Mouse (Mus musculus): ENCODE results near the gene Fcgrt.
A peak's percentile ranks its signal among the peaks of the same experiment; 100 is the strongest.

Gene Fcgrt

DNA sequence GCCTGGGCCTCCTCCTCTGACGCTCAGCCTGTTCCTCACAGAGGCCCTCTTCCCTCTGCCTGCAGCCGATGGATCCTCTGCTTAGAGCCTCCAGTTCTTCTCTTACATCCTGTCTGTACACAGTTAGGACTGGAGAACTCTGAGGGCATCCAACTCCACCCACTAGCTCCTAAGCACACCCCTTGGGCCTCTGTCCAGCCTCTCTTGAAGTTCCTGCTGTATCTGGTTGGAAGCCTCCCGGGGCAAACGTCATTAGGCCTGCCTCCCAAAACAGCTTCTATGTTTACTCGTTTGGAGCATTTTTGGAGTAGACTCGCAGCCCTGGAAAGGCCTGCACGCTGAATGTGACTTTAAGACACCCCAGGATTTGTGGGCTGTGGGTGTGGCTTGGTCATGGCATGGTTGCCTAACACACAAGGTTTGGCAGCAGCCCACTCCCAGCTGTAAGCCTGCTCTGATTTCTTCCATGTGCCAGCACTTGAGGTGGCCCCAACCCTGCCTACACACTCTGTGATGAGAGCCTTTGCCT is at the start of gene Fcgrt:
TSS of gene Fcgrt (minus strand) at position 200 of the 529 bp plus-strand sequence.
- 0 out of 2 replicates have a peak, but pooled peaks have one; percentile 1 for TF ChIP-seq GATA4 (IDR thresholded peaks at IDR 0.05; ENCODE audit: insufficient replicate concordance, low read length)

DNA sequence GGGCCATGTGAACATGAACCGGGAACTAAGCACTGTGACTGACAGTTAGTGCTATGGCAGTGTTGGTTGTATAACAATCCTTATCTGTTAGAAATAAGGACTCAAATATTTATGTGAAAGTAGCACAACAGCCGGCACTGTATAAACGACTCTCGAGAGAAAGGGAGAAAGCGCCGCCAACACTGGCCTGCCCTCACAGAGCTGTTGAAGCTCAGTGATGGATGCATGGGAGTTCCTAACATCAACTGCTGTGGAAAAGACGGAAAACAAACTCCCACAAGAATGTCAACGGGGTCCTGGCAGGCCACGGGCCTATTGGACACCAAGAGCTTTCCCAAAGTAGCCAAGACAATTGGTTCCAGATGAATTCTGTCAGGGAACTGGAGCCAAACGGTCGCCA is 47.7 kb upstream of the Fcgrt start:
- no peak for TF ChIP-seq GATA4 (IDR thresholded peaks at IDR 0.05; ENCODE audit: insufficient replicate concordance, low read length)

DNA sequence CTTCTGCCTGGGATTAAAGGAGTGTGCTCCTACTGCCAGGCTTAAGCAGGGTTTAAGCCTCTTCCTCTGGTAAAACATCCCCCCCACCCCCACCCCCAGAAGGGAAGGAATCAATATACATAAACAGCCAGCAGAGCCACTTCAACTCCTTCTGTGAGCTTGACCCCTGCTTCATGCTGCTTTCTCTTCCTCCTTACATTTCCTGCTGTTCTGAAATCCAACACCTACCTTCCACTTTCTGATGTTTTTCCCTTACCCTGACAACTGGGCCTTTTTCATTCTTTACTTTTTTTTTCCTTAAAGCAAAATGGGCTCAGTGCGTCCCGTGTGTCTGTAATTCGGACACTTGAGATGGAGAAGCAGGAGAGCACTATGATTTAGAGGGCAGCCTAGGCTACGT is 46.7 kb upstream of the Fcgrt start:
- no peak for TF ChIP-seq GATA4 (IDR thresholded peaks at IDR 0.05; ENCODE audit: insufficient replicate concordance, low read length)

DNA sequence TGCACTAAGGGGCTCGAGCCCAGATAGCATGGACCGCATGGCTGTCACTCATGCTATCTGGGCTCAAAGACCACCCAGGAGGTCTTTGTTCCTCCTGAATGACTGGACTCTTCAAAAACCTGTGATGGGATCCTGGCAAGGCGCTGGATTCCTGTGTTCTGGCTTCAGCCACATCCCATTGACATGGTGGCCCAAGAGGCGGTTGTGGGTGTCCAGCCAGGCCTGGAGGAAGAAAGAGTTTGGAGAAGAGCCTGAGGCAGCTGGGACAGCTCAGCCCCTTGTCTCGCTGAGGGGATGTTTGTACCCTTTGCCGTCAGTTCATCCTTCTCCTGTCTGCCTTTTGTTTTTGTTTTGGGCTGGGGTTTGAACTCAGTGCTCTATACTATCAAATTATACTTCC is 45.9 kb upstream of the Fcgrt start:
- no peak for TF ChIP-seq GATA4 (IDR thresholded peaks at IDR 0.05; ENCODE audit: insufficient replicate concordance, low read length)

DNA sequence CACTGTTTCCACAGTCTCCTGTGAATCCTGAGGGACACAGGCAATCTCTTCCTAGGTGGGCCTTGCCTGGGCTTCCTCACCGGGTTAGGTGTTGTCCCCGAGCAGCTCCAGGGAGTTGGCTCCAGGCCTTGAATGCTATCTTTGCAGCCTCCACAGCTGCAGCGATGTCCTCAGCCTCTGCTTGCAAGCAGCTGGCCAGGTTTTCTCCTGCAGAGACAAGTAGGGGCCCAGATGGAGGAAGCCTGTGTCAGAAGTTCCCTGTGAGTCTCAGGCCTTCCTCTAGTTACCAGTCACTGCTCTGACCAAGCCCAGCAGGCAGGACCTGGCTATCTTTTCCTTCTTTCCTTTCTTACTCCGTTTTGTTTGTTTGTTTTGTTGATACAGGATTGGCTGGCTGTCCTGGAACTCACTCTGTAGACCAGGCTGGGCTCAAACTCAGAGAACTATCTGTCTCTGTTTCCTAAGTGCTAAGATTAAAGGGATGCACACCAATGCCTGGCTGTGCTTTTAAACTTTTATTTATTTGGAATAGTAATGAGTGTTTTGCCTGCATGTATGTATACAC is 45.0 kb upstream of the Fcgrt start:
- TF ChIP-seq GATA4 (IDR thresholded peaks at IDR 0.05; ENCODE audit: insufficient replicate concordance, low read length): no peak

DNA sequence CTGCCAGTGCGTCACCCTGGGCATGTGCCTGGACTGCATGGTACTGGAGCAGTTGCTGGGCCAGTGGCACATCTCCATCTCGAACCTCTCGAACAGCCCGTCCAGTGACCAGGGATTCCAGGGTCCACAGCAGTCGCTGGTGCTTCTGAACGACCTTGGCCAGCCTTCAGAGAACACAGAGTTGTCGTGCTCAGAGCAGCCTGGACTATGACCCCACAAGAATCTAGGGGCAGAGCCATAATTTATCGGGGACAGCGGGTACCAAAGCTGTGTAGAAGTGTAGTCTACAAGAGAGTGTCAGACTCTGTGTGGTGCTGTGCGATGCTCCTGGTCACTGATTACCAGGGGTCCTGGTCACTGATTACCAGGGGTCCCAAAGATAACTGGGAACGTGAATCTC is 44.2 kb upstream of the Fcgrt start:
- TF ChIP-seq GATA4 (IDR thresholded peaks at IDR 0.05; ENCODE audit: insufficient replicate concordance, low read length): no peak

DNA sequence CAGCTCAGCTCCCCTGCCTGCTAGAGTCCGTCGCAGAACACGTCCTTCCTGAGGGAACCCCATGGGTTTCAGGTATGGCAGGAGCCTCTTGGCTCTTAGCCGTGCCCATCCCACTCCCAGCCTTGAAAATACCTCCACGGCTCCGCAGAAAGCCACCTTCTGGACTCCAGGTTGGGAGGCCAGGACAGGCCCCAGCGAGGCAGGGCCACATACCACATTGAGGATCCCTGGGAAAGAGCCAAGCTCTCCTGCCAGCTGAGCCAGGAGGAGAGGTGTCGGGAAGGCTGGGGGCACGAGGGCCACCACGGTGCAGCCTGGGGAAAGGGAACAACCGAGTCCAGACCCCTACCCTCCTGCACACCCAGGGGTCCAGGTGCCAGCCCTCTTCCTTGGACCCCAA is 43.6 kb upstream of the Fcgrt start:
- TF ChIP-seq GATA4 (IDR thresholded peaks at IDR 0.05; ENCODE audit: insufficient replicate concordance, low read length): no peak

DNA sequence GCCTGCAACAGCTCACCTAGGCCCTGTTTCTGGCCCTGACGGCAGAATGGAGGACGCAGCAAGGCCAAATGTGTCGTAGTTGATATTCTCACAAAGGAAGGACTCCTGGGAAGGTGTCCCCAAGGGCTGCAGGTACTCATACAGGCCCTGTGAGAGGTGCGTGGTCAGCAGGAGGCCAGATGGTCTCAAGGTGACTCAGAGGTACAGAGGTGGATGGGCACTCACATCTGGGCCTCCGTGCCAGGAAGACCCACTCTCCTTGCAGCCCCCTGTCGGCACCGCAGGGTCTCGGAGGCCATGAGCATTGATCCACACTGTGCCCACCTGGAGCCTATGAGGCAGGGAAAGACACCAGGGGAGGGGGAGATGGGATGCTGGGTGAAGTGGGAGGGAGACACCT is 41.8 kb upstream of the Fcgrt start:
- TF ChIP-seq GATA4 (IDR thresholded peaks at IDR 0.05; ENCODE audit: insufficient replicate concordance, low read length): no peak

DNA sequence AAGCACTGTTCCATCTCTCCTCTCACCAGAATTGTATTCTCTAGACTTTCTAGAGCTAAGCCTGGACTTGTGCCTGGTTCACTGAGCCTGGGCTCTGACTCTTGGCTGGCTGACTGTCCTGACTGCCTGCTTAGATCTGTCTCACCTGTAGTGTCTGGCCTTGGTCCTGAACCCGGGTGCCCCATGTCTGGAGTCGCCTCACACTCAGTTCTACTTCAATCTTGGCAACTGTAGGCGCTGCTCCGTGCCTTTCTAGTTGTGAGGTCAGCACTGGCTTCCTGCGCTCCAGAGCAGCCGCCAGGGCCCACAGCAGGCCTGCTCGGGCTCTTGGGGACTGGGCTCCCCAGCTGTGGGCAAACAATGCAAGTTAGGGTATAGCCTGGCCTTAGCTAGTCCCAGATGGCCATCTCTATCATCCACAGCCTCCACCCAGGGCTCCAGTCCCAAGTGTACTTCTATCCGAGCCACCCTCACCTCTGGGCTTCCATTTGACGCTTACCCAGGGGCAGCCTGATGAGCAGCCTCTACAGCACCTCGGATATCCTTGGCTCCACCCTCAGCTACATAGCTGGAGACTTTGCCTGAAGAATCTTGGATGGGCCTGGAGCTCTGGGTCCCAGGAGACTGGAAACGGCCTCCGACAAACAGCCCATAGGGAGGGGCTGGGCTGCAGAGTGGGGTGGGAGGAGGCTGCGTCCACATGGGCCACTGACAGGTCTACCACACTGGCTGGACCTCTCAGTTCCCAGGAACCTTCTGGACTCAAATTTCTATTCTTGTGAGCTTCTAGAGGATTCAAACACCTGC is 40.9 kb upstream of the Fcgrt start:
- TF ChIP-seq GATA4 (IDR thresholded peaks at IDR 0.05; ENCODE audit: insufficient replicate concordance, low read length): no peak

DNA sequence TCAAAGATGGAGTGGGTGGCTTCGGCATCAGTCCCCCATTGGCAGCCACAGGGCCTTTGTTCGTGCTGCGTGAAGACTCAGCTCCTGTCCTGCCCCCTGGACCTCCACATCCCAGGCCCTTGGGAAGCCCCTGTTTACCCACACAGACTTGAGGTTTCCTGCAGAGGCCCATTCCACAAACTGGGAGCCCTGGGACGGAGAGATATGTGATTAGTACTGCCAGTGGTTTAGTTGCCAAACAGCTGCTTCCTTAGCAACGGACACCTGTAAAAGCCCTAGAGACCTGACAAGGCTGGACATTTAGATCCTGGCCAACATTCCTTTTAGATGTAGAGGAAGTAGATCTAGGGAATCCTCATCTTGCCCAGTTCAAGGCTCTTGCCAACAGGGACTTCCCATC is 38.3 kb upstream of the Fcgrt start:
- no peak for TF ChIP-seq GATA4 (IDR thresholded peaks at IDR 0.05; ENCODE audit: insufficient replicate concordance, low read length)

DNA sequence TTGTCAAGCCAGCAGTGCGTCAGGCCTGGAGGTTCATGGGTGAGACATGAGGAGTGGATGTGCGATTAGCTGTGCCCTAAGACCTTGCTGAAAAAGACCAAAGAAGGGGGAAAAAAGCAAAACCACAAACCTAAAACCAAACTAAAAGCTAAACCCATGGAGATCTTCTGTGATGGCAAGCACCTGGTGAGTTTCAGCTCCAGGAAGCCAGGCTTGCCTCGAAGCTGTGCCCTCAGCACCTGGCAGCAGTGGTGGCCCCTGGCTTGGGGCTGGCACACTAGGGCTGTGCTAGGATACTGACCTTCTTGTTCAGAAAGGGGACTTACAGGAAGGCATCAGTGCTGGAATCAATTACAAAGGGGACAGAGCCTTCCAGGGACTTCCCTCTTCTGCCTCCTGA is 37.7 kb upstream of the Fcgrt start:
- no peak for TF ChIP-seq GATA4 (IDR thresholded peaks at IDR 0.05; ENCODE audit: insufficient replicate concordance, low read length)

DNA sequence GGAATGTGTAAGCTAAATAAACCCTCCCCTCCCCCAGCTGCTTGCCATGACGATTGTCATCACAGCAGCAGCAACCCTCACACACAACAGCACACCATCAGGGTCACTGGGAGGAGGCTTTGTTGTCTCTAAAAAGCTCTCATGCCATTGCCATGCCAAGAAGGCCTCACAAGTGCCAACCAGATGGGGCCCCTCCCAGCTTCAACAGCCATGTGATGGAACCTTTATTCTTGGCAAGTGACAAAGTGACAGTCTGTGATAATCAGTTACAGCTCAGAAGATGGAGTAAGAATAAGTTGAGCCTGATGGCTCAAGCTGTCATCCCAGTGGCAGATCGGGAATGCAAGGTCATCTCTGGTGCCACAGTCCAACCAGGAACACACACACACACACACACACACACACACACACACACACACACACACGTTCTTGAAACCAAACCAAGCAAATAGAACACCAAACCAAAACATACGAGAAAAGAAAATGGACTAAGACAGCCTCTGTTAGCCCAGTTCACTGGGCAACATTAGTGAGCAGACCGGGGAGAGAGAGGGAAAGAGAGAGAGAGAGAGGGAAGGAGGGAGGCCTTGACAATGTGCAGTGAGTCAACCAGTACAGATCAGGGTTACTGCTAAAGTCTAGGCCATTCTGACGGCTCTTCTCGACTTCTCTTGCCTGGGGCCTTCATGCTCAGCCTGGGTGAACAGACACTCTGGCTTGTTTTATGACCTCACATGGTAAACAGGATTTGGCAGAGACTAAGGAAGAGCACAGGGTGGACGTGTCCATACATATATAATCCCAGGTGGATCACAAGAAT is 36.5 kb upstream of the Fcgrt start:
- TF ChIP-seq GATA4 (IDR thresholded peaks at IDR 0.05; ENCODE audit: insufficient replicate concordance, low read length): no peak

DNA sequence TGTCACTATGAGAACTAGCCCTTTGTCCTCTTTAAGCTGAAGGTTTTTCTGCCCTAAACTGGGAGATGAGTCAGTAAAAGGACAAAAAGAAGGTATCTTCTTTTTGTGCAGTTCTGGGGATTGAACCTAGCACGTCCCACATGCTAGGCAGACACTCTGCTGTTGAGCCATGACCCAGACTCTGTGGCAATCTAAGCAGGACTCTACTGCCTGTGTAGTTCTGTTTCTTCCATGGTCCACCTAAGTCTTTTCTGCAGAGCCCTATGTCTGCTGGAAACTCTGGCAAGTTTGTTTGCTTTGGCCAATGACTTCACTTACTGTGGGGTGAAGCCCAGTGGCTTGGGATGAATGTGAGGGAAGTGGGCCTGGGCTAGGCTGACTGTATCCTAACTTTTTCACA is 34.8 kb upstream of the Fcgrt start:
- no peak for TF ChIP-seq GATA4 (IDR thresholded peaks at IDR 0.05; ENCODE audit: insufficient replicate concordance, low read length)

DNA sequence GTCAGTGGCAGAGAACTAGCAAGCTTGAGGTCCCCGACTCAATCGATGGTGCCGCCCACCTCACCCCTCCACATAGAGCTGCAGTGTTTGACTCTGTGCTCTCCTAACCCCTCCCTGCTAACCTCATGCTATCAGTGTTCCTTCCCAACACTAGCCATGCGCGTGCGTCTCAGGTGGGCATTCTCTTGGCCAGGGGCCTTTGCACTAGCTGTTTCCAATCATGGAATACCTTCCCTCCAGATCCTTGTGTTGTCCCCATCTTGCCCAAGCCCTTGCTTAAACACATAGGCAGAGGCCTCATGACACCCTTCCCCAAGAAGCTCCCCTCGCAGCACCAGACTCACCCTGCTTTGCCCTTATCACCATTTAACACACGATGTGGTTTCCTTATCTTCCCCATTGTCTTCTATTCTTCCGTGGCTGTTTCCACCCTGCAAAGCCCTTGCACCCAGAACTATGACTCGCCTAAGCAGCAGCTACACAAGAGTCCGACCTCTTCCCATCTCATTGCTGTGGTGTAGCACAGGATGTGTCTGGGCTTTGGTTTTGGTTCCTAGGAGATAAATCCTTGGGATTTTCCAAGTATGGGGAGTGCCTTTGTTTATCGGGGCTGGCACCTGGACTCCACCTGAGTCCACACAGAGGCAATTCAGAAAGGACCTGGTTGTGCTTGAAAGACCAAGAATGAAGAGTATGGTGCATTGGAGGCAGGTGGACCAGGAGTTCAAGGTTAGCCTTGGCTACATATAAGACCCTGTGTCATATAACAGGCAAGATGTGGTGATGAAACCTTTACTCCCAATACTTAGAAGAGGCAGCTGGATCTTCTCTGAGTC is 33.7 kb upstream of the Fcgrt start:
- no peak for TF ChIP-seq GATA4 (IDR thresholded peaks at IDR 0.05; ENCODE audit: insufficient replicate concordance, low read length)

Data from liver, adult (tissue).